Mouse (Mus musculus): ENCODE results near the gene Cox17. TPM values are rescaled to one million over a fixed set of nuclear protein-coding genes. Genes with fewer than 3 reads are reported as not detected.

Cox17 gene
- polyA plus RNA-seq, 1 experiment from 2014 or later = 143 TPM

GRCm38 (mm10) chr16:38392126-38392894 is 45.5 kb downstream of the Cox17 start:
- Histone ChIP-seq H3K9me3 (ENCODE audit: control insufficient read depth, low read length) (no peaks in the 10 kb centered on the region), H3K36me3 (ENCODE audit: control insufficient read depth, insufficient read depth, low read length) (no peaks in the 10 kb centered on the region), H3K9ac (ENCODE audit: low read length) (no peak overlapping the region), H3K4me2 (ENCODE audit: low read depth, low read length) (0 out of 2 replicates have a peak overlapping the region, but pooled peaks have one; percentile 9), H3K27ac (ENCODE audit: low read length) (no peak overlapping the region), H3K4me3 (ENCODE audit: low read length) (no peak overlapping the region), H3K4me1 (replicated peaks; ENCODE audit: control insufficient read depth, insufficient read depth, low read length) (peaks cover 5% of the 10 kb centered on the region), H3K27me3 (ENCODE audit: control insufficient read depth, insufficient read depth, low read depth, low read length) (no peaks in the 10 kb centered on the region)
- WGBS = 62% methylated on average over 23 of the region's 23 CpGs
- ATAC-seq (ENCODE audit: low read depth) = no peak

DNA sequence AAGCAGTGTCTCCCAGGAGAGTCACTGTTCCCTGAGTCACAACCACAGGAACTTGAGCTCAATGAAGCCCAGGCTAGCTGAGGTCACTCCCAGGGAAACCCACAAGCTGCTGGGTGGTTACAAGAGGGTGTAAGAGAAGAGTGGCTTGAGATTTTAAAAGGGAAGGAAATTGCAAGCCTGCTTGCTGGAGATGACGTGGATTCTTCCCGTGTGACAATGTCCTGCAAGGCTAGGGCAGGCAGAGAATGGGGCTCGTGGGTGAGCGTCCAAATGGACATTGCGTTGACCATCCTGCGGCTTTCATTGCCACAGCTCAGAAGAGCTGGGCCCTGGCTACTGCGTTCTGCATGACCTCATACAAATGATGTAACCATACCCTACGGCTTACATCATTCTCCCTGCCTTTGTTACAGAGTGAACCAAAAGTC is 47.4 kb downstream of the Cox17 start:
- 81% methylated on average over 8 of the region's 8 CpGs for WGBS
- ATAC-seq (ENCODE audit: low read depth) = no peak

GRCm38 (mm10) chr16:38395060-38395730 is 48.4 kb downstream of the Cox17 start:
- Histone ChIP-seq H3K9me3 (ENCODE audit: control insufficient read depth, low read length) (no peaks in the 10 kb centered on the region), H3K36me3 (ENCODE audit: control insufficient read depth, insufficient read depth, low read length) (no peaks in the 10 kb centered on the region), H3K4me3 (ENCODE audit: low read length) (no peak overlapping the region), H3K27ac (ENCODE audit: low read length) (no peak overlapping the region), H3K9ac (ENCODE audit: low read length) (no peak overlapping the region), H3K4me2 (ENCODE audit: low read depth, low read length) (no peak overlapping the region), H3K27me3 (ENCODE audit: control insufficient read depth, insufficient read depth, low read depth, low read length) (no peaks in the 10 kb centered on the region), H3K4me1 (replicated peaks; ENCODE audit: control insufficient read depth, insufficient read depth, low read length) (peaks cover 11% of the 10 kb centered on the region)
- ATAC-seq (ENCODE audit: low read depth) = no peak
- WGBS = 53% methylated on average over 6 of the region's 6 CpGs

More for the DNA sequence above, 47.4 kb downstream of the Cox17 start:
- no peaks in the 10 kb centered on the region for H3K36me3 ChIP-seq (ENCODE audit: control insufficient read depth, insufficient read depth, low read length)
- H3K4me1 ChIP-seq (replicated peaks; ENCODE audit: control insufficient read depth, insufficient read depth, low read length) = peaks cover 6% of the 10 kb centered on the region
- H3K4me3 ChIP-seq (ENCODE audit: low read length) = no peak overlapping the region
- H3K27ac ChIP-seq (ENCODE audit: low read length) = no peak overlapping the region
- no peak overlapping the region for H3K9ac ChIP-seq (ENCODE audit: low read length)
- H3K4me2 ChIP-seq (ENCODE audit: low read depth, low read length) = no peak overlapping the region
- H3K27me3 ChIP-seq (ENCODE audit: control insufficient read depth, insufficient read depth, low read depth, low read length) = no peaks in the 10 kb centered on the region
- no peaks in the 10 kb centered on the region for H3K9me3 ChIP-seq (ENCODE audit: control insufficient read depth, low read length)

- no peaks in the 10 kb centered on the region for H3K9me3 ChIP-seq (ENCODE audit: control insufficient read depth, low read length)
- H3K9ac ChIP-seq (ENCODE audit: low read length) = no peak overlapping the region
- no peaks in the 10 kb centered on the region for H3K36me3 ChIP-seq (ENCODE audit: control insufficient read depth, insufficient read depth, low read length)
- ATAC-seq (ENCODE audit: low read depth) = peak; percentile 44
- 17% methylated on average over 13 of the region's 13 CpGs for WGBS
- no peaks in the 10 kb centered on the region for H3K27me3 ChIP-seq (ENCODE audit: control insufficient read depth, insufficient read depth, low read depth, low read length)
- H3K4me1 ChIP-seq (replicated peaks; ENCODE audit: control insufficient read depth, insufficient read depth, low read length) = peaks cover 11% of the 10 kb centered on the region
- no peak overlapping the region for H3K4me3 ChIP-seq (ENCODE audit: low read length)
- peak overlapping the region; percentile 19 for H3K4me2 ChIP-seq (ENCODE audit: low read depth, low read length)
- H3K27ac ChIP-seq (ENCODE audit: low read length) = no peak overlapping the region
Measured at GRCm38 (mm10) chr16:38396155-38396554, 49.4 kb downstream of the Cox17 start.

- no peaks in the 10 kb centered on the region for H3K9me3 ChIP-seq (ENCODE audit: control insufficient read depth, low read length)
- ATAC-seq (ENCODE audit: low read depth) = no peak
- H3K27ac ChIP-seq (ENCODE audit: low read length) = no peak overlapping the region
- H3K4me2 ChIP-seq (ENCODE audit: low read depth, low read length) = no peak overlapping the region
- H3K4me3 ChIP-seq (ENCODE audit: low read length) = no peak overlapping the region
- H3K4me1 ChIP-seq (replicated peaks; ENCODE audit: control insufficient read depth, insufficient read depth, low read length) = peaks cover 11% of the 10 kb centered on the region
- no peaks in the 10 kb centered on the region for H3K27me3 ChIP-seq (ENCODE audit: control insufficient read depth, insufficient read depth, low read depth, low read length)
- WGBS = 88% methylated on average over 6 of the region's 6 CpGs
- H3K36me3 ChIP-seq (ENCODE audit: control insufficient read depth, insufficient read depth, low read length) = no peaks in the 10 kb centered on the region
- no peak overlapping the region for H3K9ac ChIP-seq (ENCODE audit: low read length)
Measured at GRCm38 (mm10) chr16:38398266-38398665, 51.5 kb downstream of the Cox17 start.

- no peak overlapping the region for H3K9ac ChIP-seq (ENCODE audit: low read length)
- peak overlapping the region; percentile 53 for H3K4me2 ChIP-seq (ENCODE audit: low read depth, low read length)
- H3K27ac ChIP-seq (ENCODE audit: low read length) = no peak overlapping the region; the same call in 1 of the 2 replicates
- H3K9me3 ChIP-seq (ENCODE audit: control insufficient read depth, low read length) = no peaks in the 10 kb centered on the region
- no peak for ATAC-seq (ENCODE audit: low read depth)
- H3K4me1 ChIP-seq (replicated peaks; ENCODE audit: control insufficient read depth, insufficient read depth, low read length) = peaks cover 11% of the 10 kb centered on the region
- no peaks in the 10 kb centered on the region for H3K27me3 ChIP-seq (ENCODE audit: control insufficient read depth, insufficient read depth, low read depth, low read length)
- H3K36me3 ChIP-seq (ENCODE audit: control insufficient read depth, insufficient read depth, low read length) = no peaks in the 10 kb centered on the region
- WGBS = 69% methylated on average over 3 of the region's 3 CpGs
- H3K4me3 ChIP-seq (ENCODE audit: low read length) = no peak overlapping the region
Measured at GRCm38 (mm10) chr16:38399076-38399475, 52.3 kb downstream of the Cox17 start.

DNA sequence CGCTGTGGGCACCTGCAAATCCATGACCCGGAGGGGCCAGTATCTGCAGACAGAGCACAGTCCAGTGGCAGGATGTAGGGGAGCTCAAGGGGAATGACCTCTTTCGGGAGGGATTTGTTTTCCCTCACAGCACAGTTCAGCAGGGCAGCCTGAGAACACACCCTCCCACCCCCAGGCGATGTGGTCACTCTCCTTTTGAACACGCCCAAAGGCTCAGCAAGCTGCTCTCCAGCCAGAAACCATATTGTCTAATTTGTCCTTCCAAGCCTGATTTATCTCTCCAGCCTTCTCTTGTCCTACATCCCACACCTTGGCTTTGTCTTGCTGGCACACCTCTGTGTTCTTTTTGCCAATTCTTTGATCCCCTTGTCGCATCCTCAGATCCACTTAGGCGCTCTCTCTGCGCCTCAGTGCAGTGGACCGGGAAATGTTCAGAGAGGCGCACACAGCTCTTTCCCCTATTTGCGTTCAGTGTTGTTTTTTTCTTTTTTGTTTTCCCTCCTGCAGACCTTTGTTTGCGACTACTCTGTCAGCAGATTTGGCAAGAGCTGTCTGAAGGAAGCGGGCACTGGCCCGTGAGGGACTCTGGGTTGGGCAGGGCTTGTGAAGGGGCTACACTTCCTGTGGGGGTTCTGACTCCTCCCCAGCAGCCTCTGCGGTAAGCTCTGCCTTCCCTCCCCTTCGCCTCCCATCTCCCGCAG is 52.9 kb downstream of the Cox17 start:
- H3K4me1 ChIP-seq (replicated peaks; ENCODE audit: control insufficient read depth, insufficient read depth, low read length) = peaks cover 11% of the 10 kb centered on the region
- no peaks in the 10 kb centered on the region for H3K27me3 ChIP-seq (ENCODE audit: control insufficient read depth, insufficient read depth, low read depth, low read length)
- WGBS = 19% methylated on average over 17 of the region's 17 CpGs
- peak overlapping the region; percentile 23 for H3K4me3 ChIP-seq (ENCODE audit: low read length)
- peak overlapping the region; percentile 47 for H3K9ac ChIP-seq (ENCODE audit: low read length)
- peak overlapping the region; percentile 32; the same call in 1 of the 2 replicates for H3K27ac ChIP-seq (ENCODE audit: low read length)
- no peaks in the 10 kb centered on the region for H3K9me3 ChIP-seq (ENCODE audit: control insufficient read depth, low read length)
- peak; percentile 88 for ATAC-seq (ENCODE audit: low read depth)
- peak overlapping the region; percentile 53 for H3K4me2 ChIP-seq (ENCODE audit: low read depth, low read length)
- H3K36me3 ChIP-seq (ENCODE audit: control insufficient read depth, insufficient read depth, low read length) = no peaks in the 10 kb centered on the region

DNA sequence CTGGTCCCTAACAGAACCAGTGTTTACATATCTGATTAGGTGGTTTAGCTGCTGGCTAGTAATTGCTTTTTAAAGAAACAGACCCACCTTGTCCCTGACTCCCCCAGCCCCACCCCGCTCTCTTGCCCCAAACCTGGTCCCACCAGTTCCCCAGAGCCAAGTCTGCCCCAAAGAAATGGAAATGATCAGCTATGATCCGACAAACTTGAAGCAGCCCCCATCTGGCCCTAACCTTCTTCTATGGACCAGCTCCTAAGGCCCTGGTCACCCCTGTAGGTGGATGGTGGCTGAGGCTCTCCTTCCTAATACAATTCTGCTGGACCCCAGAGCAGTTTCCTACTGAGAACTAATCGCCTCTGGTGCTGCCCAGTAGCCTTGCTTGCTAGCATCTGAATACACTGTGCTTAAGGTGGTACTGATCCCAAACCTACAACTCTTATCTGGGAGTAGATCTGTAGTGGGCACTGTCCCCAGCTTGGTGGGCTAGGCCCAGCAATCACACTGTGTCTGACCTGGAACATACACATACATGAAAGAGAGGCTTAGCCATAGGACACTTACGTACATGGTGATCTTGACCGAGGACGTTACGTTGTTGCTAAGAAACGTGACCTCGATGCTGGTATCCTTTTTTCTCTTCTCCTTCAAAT is 53.6 kb downstream of the Cox17 start:
- H3K9me3 ChIP-seq (ENCODE audit: control insufficient read depth, low read length) = no peaks in the 10 kb centered on the region
- no peak overlapping the region for H3K27ac ChIP-seq (ENCODE audit: low read length)
- peak overlapping the region; percentile 53 for H3K4me2 ChIP-seq (ENCODE audit: low read depth, low read length)
- no peaks in the 10 kb centered on the region for H3K27me3 ChIP-seq (ENCODE audit: control insufficient read depth, insufficient read depth, low read depth, low read length)
- no peaks in the 10 kb centered on the region for H3K36me3 ChIP-seq (ENCODE audit: control insufficient read depth, insufficient read depth, low read length)
- peak overlapping the region; percentile 47 for H3K9ac ChIP-seq (ENCODE audit: low read length)
- H3K4me3 ChIP-seq (ENCODE audit: low read length) = peak overlapping the region; percentile 23
- ATAC-seq (ENCODE audit: low read depth) = no peak
- 69% methylated on average over 9 of the region's 9 CpGs for WGBS
- H3K4me1 ChIP-seq (replicated peaks; ENCODE audit: control insufficient read depth, insufficient read depth, low read length) = peaks cover 11% of the 10 kb centered on the region

All from lung, embryonic 16.5 days (tissue).